Comparison of ENCODE assay signal across 8 mouse cellular contexts in the genomic region with DNA sequence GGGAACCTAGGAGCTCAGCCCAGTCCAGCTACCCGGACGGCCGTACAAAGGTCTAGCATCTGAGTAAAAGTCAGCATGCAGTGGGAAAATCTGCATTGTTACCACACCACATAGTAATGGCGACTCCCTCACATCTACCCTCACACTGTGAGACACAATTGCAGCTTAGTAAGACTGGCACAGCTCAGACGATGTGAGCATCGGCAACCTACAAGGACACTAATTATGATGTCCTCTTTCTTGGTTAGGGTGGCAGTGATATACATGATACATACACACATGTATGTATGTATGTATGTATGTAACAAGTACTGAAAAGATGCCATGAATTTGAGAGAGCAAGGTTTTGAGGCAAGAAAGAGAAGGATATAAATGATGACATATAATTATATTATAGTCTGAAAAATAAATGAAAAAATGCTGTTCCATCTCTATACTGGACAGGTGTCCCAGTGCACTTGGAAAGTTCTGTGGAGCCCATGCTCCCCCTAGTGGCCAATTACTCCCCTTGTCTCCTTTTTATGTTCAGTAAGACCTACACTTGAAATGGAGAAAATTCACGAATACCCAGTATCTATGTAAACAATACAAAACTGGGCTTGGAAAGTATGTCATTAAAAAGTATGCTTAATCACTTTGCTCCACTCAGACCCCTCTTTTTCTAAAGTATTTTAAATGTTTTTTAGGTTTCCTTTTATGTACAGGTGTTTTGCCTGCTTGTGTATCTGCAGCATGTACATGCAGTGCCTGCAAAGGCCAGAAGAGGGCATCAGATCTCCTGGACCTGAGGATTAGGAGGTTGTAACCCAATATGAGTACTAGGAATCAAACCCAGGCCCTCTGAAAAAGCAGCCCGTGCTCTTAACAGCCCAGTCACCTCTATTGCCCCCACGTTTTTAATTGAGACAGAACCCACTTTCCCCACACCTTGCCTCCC. TPM values are rescaled to one million over a fixed set of nuclear protein-coding genes. Genes with fewer than 3 reads are reported as not detected.
DNase-seq lines count a peak whose midpoint lies in the region; ATAC-seq and TF ChIP-seq lines count a peak whose summit lies in the region.

No protein-coding gene starts in this region.

- no peak overlapping the region for H3K4me3 ChIP-seq in gastrocnemius, adult 2 months
- no peak overlapping the region for H3K4me3 ChIP-seq in lung, adult 2 months (replicated peaks; ENCODE audit: extremely low read depth, low read depth, low read length)

- POLR2A ChIA-PET in Patski (lab: Charles Lee): no interaction called here

- ATAC-seq in Patski: no peak

- H3K27ac ChIP-seq in gastrocnemius, adult 2 months: no peak overlapping the region

- TF ChIP-seq POLR2A in lung, adult 2 months (IDR thresholded peaks at IDR 0.05; ENCODE audit: borderline replicate concordance, extremely low read depth, low read depth, low read length): no peak

- intact Hi-C loops in gastrocnemius, adult 2 months (cut with DNase I): loop anchor here (5.0 kb wide), 1 partner anchor 474 kb away; no protein-coding TSS in a partner anchor

- peak; percentile 52 for DNase-seq in gastrocnemius, adult 18-20 months (ENCODE audit: low spot score)
- DNase-seq in gastrocnemius, postnatal 25 days: no peak
- peak; percentile 15 for DNase-seq in Patski (ENCODE audit: low read depth, low spot score)
- DNase-seq in cerebellum, adult 9-11 months: peak; percentile 46
- DNase-seq in gastrocnemius, adult 2 months: peak; percentile 52
- peak; percentile 68 to 82 for DNase-seq in kidney, postnatal 25 days
- peak; percentile 38 for DNase-seq in lung, adult 2 months
- DNase-seq in skeletal muscle tissue, adult 2 months (ENCODE audit: low read depth, low spot score): peak; percentile 21

- TF ChIP-seq CTCF in Patski (IDR thresholded peaks at IDR 0.05): peak; percentile 76
- TF ChIP-seq CTCF in gastrocnemius, adult 2 months (IDR thresholded peaks at IDR 0.05): peak; percentile 75
- TF ChIP-seq CTCF in lung, adult 2 months (IDR thresholded peaks at IDR 0.05; ENCODE audit: insufficient read depth, low read length): peak; percentile 52

- WGBS in lung, adult 2 months: 83% methylated on average over 9 of the region's 9 CpGs

- no peaks in the 10 kb centered on the region for H3K27me3 ChIP-seq in Patski

- H3K4me1 ChIP-seq in lung, adult 2 months (ENCODE audit: control insufficient read depth, insufficient read depth, low read length): no peaks in the 10 kb centered on the region

- CTCF ChIA-PET in Patski (lab: Charles Lee): interaction anchor here (0.9 to 1.9 kb wide), 2 partner anchors 13 to 16 kb away, joined by 3 to 4 read pairs; no protein-coding TSS in a partner anchor

- in situ Hi-C loops in Patski (cut with MboI; ENCODE audit: low pct_unique_long_range_greater_than_20kb): loop anchor here (5.0 to 25.0 kb wide), 3 partner anchors 36 to 669 kb away; a partner anchor contains a TSS

RNA-seq across cellular contexts. Expression of a gene that starts 57.5 kb away (rescaled TPM):
- total RNA-seq in gastrocnemius, adult 18-20 months (2021): 1 to 10 TPM; 8.3 to 9.5 TPM
- total RNA-seq in gastrocnemius, postnatal 25 days (2021): 10 to 100 TPM in 1 of 2 experiments, 1 to 10 TPM in 1; 8.8 to 10.2 TPM
- polyA plus RNA-seq in Patski (2021): 23.7 TPM
- total RNA-seq in gastrocnemius, adult 2 months (2021): 10 to 100 TPM in 1 of 2 experiments, 1 to 10 TPM in 1; 8.7 to 10.5 TPM
- 2.6 and 4.5 TPM in 2 replicates for polyA plus RNA-seq in lung, adult 2 months (2012; rRNA removed)
